Mouse (Mus musculus): ENCODE measurements around the gene Chkb. TPM values are rescaled to one million over a fixed set of nuclear protein-coding genes. Genes with fewer than 3 reads are reported as not detected.

The Chkb gene
- polyA plus RNA-seq, 1 experiment = not detected

DNA sequence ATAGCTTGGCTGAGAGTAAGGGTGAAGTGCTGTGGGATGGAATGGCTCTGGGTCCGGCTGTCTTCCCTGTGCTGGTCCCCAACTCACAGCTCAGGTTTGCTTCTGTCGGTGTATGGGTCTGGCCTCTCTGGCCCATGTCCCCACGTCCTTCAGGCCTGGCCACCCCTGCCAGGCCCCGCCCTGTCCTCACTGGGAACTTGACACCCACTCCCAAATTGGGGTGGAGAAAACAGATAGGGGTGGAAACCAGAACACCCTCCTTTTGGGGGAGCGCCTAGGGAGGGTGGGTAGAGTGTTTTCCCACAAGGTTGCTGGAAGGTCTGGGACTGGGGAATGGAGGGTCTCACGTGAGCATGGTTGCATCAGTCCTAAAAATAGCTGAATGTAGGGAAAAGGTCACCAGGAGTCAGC is 4.0 kb downstream of the Chkb start, which contains the start of gene Cpt1b:
Gene Cpt1b, minus strand, starts transcription at position 153 of the 411 bp plus-strand sequence.
- 63% methylated on average over 6 of the region's 6 CpGs for WGBS
- no peak within 1 kb of the TSS for H3K27ac ChIP-seq (ENCODE audit: insufficient read depth, low read depth, low read length)
- no peak within 1 kb of the TSS for H3K4me3 ChIP-seq (ENCODE audit: insufficient read depth, low read depth, low read length)
- H3K4me1 ChIP-seq (ENCODE audit: control insufficient read depth, insufficient read depth, low read length) = no peaks in the 10 kb centered on the region
- no peak for TF ChIP-seq POLR2A (IDR thresholded peaks at IDR 0.05; ENCODE audit: insufficient read depth, low read depth, low read length)
- no peak for TF ChIP-seq CTCF (IDR thresholded peaks at IDR 0.05; ENCODE audit: insufficient read depth, low read depth, low read length)

DNA sequence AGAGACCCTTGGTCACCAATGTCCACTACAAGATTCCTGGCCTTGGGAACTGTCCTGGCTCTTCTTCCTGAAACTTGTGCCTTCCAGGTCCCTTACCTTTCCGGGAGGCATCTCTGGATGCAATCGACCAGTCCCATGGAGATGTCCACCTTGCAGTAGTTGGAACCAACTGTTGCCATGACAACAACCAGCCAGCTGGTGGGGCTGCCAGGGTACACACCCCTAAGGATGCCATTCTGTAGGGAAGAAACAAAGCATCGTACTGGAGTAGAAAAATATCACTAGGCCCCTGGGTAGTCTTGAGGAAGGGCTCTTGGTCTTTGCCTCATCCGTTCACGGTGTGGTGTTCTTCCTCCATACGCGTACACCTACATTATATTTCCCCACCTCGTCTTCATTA is 5.1 kb downstream of the Chkb start:
- Histone ChIP-seq H3K4me1 (ENCODE audit: control insufficient read depth, insufficient read depth, low read length) (no peaks in the 10 kb centered on the region), H3K4me3 (ENCODE audit: insufficient read depth, low read depth, low read length) (no peak overlapping the region), H3K27ac (ENCODE audit: insufficient read depth, low read depth, low read length) (no peak overlapping the region)
- 81% methylated on average over 8 of the region's 8 CpGs for WGBS
- TF ChIP-seq POLR2A (IDR thresholded peaks at IDR 0.05; ENCODE audit: insufficient read depth, low read depth, low read length) (no peak), CTCF (IDR thresholded peaks at IDR 0.05; ENCODE audit: insufficient read depth, low read depth, low read length) (no peak)

DNA sequence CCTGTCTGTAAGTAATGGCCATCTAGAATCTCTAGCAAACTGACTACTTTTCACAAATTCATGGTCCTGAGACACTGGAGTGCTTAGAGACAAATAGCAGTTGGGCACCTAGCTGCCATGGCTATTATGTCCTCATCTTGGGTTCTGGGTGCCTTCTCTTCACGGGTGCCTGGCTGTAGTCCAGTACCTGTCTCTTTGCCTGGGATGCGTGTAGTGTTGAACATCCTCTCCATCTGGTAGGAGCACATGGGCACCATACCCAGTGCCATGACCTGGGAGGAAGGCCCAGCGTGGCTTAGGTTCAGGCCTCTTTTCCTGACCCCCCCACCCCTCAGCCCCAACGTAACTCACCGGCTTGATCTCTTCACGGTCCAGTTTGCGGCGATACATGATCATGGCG is 7.8 kb downstream of the Chkb start:
- Histone ChIP-seq H3K27ac (ENCODE audit: insufficient read depth, low read depth, low read length) (no peak overlapping the region), H3K4me3 (ENCODE audit: insufficient read depth, low read depth, low read length) (no peak overlapping the region), H3K4me1 (ENCODE audit: control insufficient read depth, insufficient read depth, low read length) (no peaks in the 10 kb centered on the region)
- TF ChIP-seq POLR2A (IDR thresholded peaks at IDR 0.05; ENCODE audit: insufficient read depth, low read depth, low read length) (no peak), CTCF (IDR thresholded peaks at IDR 0.05; ENCODE audit: insufficient read depth, low read depth, low read length) (no peak)
- WGBS = 92% methylated on average over 9 of the region's 9 CpGs

DNA sequence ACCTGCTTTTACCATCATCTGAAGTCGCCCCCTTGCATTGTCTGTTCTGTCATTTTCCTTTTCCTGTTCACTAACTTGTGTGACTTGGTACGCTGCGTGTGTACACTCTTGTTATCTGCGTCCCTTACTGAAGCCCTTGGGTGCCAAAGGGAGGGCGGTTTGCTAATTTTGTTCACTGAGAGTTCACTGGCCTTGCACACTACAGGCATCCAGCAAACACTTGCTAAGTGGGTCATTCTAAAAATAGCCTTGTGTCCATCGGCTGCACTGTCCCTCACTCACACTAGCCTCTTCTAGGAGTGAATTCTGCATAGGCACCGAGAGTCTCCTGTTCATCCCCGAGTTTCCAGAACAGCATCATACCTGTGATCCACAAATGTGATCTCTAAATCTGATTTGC is 14.4 kb downstream of the Chkb start:
- 77% methylated on average over 8 of the region's 8 CpGs for WGBS
- no peak overlapping the region for H3K4me3 ChIP-seq (ENCODE audit: insufficient read depth, low read depth, low read length)
- H3K27ac ChIP-seq (ENCODE audit: insufficient read depth, low read depth, low read length) = no peak overlapping the region
- H3K4me1 ChIP-seq (ENCODE audit: control insufficient read depth, insufficient read depth, low read length) = no peaks in the 10 kb centered on the region
- TF ChIP-seq CTCF (IDR thresholded peaks at IDR 0.05; ENCODE audit: insufficient read depth, low read depth, low read length) = no peak
- TF ChIP-seq POLR2A (IDR thresholded peaks at IDR 0.05; ENCODE audit: insufficient read depth, low read depth, low read length) = no peak

DNA sequence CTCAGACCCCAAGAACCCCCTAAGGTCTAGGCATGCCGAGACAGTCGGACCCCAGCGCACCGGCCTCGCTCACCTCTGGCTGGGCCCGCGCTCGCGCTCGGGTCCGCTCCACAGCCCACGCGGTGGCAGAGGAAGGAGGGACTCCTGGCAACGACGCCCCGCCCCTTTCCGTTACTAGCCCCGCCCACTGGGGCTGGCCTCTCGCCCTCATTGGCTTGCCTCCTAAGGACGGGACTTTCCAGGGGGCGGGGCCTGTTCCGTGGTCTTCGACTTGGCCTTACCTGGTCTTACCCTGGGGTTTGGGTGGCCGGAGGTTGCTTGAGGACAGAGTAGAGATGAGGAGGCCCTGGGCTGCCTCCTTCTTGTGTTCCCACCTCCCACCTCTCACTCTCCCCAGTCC is 19.6 kb downstream of the Chkb start, which contains the start of gene Syce3:
Gene Syce3, minus strand, starts transcription at position 386 of the 400 bp plus-strand sequence.
- no peaks in the 10 kb centered on the region for H3K4me1 ChIP-seq (ENCODE audit: control insufficient read depth, insufficient read depth, low read length)
- H3K4me3 ChIP-seq (ENCODE audit: insufficient read depth, low read depth, low read length) = no peak within 1 kb of the TSS
- no peak for TF ChIP-seq CTCF (IDR thresholded peaks at IDR 0.05; ENCODE audit: insufficient read depth, low read depth, low read length)
- no peak for TF ChIP-seq POLR2A (IDR thresholded peaks at IDR 0.05; ENCODE audit: insufficient read depth, low read depth, low read length)
- H3K27ac ChIP-seq (ENCODE audit: insufficient read depth, low read depth, low read length) = no peak within 1 kb of the TSS
- 91% methylated on average over 24 of the region's 24 CpGs for WGBS

DNA sequence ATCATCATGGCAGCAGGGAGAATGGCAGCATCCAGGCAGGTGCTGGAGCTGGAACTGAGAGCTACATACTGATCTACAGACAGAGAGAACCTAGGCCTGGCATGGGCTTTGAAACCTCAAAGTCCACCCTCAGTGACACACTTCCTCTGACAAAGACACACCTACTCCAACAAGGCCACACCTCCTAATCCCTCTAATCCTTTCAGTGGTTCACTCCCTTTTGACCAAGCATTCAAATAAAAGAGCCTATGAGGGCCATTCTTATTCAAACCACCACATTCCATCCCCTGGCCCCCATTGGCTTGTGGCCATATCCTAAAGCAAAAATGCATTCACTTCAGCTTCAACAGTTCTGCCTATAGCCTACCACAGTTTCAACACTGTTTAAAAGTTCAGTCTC is 23.0 kb downstream of the Chkb start:
- H3K27ac ChIP-seq (ENCODE audit: insufficient read depth, low read depth, low read length) = no peak overlapping the region
- no peaks in the 10 kb centered on the region for H3K4me1 ChIP-seq (ENCODE audit: control insufficient read depth, insufficient read depth, low read length)
- TF ChIP-seq POLR2A (IDR thresholded peaks at IDR 0.05; ENCODE audit: insufficient read depth, low read depth, low read length) = no peak
- TF ChIP-seq CTCF (IDR thresholded peaks at IDR 0.05; ENCODE audit: insufficient read depth, low read depth, low read length) = no peak
- H3K4me3 ChIP-seq (ENCODE audit: insufficient read depth, low read depth, low read length) = no peak overlapping the region

DNA sequence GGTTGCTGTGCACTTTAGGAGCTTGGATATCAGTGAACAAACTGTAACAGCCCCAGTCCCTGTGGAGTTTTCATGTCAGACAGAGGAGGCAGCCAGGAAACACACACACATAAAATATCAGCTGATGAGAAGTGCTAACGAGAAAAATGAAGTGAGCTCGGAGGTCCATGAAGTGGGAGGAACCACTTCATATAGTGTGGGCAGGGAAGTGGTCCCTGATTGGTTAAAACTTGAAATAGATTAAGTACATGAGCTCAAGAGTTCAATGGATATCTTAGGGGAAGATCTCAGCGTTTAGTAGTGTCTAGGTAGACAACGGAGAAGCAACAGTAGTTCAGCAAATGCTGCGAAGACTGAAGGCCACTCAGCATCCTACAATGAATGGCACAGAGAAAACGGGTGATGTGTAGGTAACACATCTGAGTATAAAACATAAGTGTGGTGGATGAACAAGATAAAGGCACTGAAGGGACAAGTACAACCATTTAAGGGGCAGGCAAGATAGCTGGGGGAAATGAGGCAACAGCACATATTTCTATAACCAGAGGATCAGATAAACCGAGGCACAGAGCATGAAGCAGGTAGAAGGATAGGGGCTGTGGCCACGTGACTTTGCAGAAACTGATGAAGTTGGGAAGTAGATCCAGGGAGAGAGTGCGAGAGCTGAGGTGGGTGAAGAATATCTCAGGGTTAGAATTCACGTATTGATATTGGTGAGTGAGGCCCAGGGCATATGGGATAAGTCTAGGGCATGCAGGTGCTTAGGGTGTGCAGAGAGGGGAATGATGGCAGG is 24.7 kb downstream of the Chkb start:
- TF ChIP-seq POLR2A (IDR thresholded peaks at IDR 0.05; ENCODE audit: insufficient read depth, low read depth, low read length) (no peak), CTCF (IDR thresholded peaks at IDR 0.05; ENCODE audit: insufficient read depth, low read depth, low read length) (no peak)
- Histone ChIP-seq H3K27ac (ENCODE audit: insufficient read depth, low read depth, low read length) (no peak overlapping the region), H3K4me3 (ENCODE audit: insufficient read depth, low read depth, low read length) (no peak overlapping the region), H3K4me1 (ENCODE audit: control insufficient read depth, insufficient read depth, low read length) (no peaks in the 10 kb centered on the region)
- WGBS = 84% methylated on average over 10 of the region's 10 CpGs

DNA sequence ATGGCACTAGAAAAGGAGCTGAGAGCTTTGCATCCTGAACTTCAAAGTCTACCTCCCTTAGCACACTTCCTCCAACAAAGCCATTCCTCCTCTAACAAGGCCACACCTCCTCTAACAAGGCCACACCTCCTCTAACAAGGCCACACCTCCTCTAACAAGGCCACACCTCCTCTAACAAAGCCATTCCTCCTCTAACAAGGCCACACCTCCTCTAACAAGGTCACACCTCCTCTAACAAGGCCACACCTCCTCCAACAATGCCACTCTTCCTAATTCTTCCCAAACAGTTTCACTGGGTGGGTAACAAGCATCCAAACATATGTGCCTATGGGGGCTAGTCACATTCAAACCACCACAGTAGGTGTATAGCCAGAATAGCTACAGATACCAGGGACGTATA is 27.2 kb downstream of the Chkb start:
- Histone ChIP-seq H3K27ac (ENCODE audit: insufficient read depth, low read depth, low read length) (no peak overlapping the region), H3K4me1 (ENCODE audit: control insufficient read depth, insufficient read depth, low read length) (no peaks in the 10 kb centered on the region), H3K4me3 (ENCODE audit: insufficient read depth, low read depth, low read length) (no peak overlapping the region)
- WGBS = 93% methylated on average over 1 of the region's 1 CpGs
- TF ChIP-seq CTCF (IDR thresholded peaks at IDR 0.05; ENCODE audit: insufficient read depth, low read depth, low read length) (no peak), POLR2A (IDR thresholded peaks at IDR 0.05; ENCODE audit: insufficient read depth, low read depth, low read length) (no peak)

DNA sequence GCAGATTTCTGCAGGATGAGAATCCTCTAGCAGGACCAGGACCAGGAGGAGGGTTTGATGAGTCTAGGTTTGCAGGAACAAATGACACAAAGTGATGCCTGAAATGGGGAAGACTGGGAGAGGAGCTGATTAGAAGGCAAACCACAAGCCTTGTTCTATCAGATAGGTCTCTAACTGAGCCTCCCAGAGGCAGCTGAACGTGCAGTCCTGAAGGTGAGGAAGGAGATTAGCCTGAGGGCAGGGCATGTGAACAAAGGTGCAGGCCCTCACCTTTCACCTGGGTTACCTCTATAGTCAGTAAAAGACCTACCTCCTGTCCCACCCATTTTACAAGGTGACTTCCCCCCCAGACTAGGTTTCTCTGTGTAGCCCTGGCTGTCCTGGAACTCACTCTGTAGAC is 30.0 kb downstream of the Chkb start:
- Histone ChIP-seq H3K4me3 (ENCODE audit: insufficient read depth, low read depth, low read length) (no peak overlapping the region), H3K4me1 (ENCODE audit: control insufficient read depth, insufficient read depth, low read length) (no peaks in the 10 kb centered on the region), H3K27ac (ENCODE audit: insufficient read depth, low read depth, low read length) (no peak overlapping the region)
- no peak for TF ChIP-seq POLR2A (IDR thresholded peaks at IDR 0.05; ENCODE audit: insufficient read depth, low read depth, low read length)
- TF ChIP-seq CTCF (IDR thresholded peaks at IDR 0.05; ENCODE audit: insufficient read depth, low read depth, low read length) = no peak
- WGBS = 52% methylated on average over 1 of the region's 1 CpGs

Data from olfactory bulb, adult 2 months (tissue).